Mouse (Mus musculus): ENCODE results near the gene Ackr3. TPM values are rescaled to one million over a fixed set of nuclear protein-coding genes. Genes with fewer than 3 reads are reported as not detected.

The Ackr3 gene
- polyA plus RNA-seq, 1 experiment: not detected

DNA sequence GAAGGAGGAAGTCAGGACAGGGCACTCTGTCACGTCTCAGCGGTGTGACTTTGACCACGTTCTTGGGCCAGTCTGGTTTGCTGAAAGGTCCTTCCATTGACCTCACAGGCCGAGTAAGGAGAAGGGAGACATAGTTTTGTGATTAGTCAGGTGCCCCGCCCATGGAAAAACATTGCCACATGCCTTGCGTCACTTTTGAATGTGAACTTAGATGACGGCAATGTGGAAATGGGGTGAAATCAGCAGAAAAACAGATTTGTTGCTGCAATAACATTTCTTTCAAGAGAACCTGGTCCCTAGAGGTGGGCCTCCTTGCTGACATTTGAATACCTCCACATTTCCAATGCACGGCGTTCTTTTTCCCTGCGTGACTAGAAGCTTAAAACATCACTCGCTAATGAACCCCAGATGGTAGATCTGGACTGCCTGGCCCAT, 30.9 kb downstream of the Ackr3 start:
- Histone ChIP-seq H3K4me1 (ENCODE audit: control insufficient read depth, insufficient read depth, low read length) (no peaks in the 10 kb centered on the region), H3K4me3 (ENCODE audit: insufficient read depth, low read length) (no peak overlapping the region), H3K27ac (ENCODE audit: insufficient read depth, low read depth, low read length) (no peak overlapping the region)
- TF ChIP-seq POLR2A (IDR thresholded peaks at IDR 0.05; ENCODE audit: borderline replicate concordance, low read depth, low read length): no peak
- no peak for TF ChIP-seq CTCF (IDR thresholded peaks at IDR 0.05; ENCODE audit: low read depth, low read length)

DNA sequence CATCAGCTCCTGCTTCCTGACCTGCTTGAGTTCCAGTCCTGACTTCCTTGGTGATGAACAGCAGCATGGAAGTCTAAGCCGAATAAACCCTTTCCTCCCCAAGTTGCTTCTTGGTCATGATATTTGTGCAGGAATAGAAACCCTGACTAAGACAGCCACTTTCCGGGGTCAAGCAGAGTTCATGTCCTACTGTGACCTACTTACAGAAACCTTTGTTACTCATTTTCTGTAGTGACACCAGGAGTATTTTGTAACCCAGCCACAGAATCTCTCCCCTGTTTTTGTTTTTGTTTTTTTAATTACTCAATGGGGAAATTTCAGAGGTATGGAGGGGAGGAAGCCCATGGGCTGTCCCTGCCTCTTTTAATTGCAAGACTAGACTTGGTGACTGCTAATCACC, 32.9 kb downstream of the Ackr3 start:
- Histone ChIP-seq H3K27ac (ENCODE audit: insufficient read depth, low read depth, low read length) (no peak overlapping the region), H3K4me3 (ENCODE audit: insufficient read depth, low read length) (no peak overlapping the region), H3K4me1 (ENCODE audit: control insufficient read depth, insufficient read depth, low read length) (no peaks in the 10 kb centered on the region)
- TF ChIP-seq CTCF (IDR thresholded peaks at IDR 0.05; ENCODE audit: low read depth, low read length) (no peak), POLR2A (IDR thresholded peaks at IDR 0.05; ENCODE audit: borderline replicate concordance, low read depth, low read length) (no peak)

DNA sequence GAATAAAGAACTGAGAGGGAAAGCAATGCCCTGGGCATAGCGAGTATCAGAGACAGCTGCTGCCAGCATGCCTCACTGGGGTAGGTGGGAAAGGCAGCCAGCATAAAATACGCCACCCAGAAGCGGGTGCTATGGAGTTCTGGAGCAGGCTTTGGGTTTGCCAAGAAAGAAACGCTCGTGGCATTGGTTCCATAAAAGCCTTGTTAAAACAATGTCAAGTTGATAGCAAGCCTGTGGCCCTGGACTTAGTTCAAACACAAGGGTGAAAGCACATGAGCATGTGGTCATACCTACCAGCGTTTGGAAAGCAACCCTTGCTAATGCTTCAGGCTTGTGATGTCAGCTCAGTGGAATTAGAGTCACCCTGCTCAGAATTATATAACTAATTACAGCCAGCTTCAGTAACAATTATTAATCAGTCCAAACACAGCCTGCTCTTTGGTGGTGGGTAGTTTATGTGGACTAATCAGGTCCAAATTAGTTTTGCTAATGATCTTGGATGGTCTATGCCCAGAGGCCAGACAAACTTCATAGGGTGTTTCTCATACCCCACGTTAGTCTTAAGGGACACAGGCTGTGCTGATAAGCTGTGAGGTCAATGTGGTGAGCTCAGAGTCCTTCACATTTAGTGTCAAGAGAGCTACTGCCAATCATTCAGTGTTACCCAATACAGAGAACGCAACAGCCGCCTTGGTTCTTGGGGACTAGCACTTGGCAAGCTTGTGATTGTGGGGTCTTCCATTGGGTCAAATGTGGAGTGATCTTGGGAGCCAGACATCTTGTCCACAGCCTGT, 34.5 kb downstream of the Ackr3 start:
- Histone ChIP-seq H3K4me1 (ENCODE audit: control insufficient read depth, insufficient read depth, low read length) (no peaks in the 10 kb centered on the region), H3K27ac (ENCODE audit: insufficient read depth, low read depth, low read length) (no peak overlapping the region), H3K4me3 (ENCODE audit: insufficient read depth, low read length) (no peak overlapping the region)
- TF ChIP-seq CTCF (IDR thresholded peaks at IDR 0.05; ENCODE audit: low read depth, low read length) (no peak), POLR2A (IDR thresholded peaks at IDR 0.05; ENCODE audit: borderline replicate concordance, low read depth, low read length) (no peak)

GRCm38 (mm10) chr1:90239336-90240225, 35.8 kb downstream of the Ackr3 start:
- Histone ChIP-seq H3K27ac (ENCODE audit: insufficient read depth, low read depth, low read length) (no peak overlapping the region), H3K4me1 (ENCODE audit: control insufficient read depth, insufficient read depth, low read length) (no peaks in the 10 kb centered on the region), H3K4me3 (ENCODE audit: insufficient read depth, low read length) (no peak overlapping the region)
- no peak for TF ChIP-seq CTCF (IDR thresholded peaks at IDR 0.05; ENCODE audit: low read depth, low read length)
- TF ChIP-seq POLR2A (IDR thresholded peaks at IDR 0.05; ENCODE audit: borderline replicate concordance, low read depth, low read length): no peak

DNA sequence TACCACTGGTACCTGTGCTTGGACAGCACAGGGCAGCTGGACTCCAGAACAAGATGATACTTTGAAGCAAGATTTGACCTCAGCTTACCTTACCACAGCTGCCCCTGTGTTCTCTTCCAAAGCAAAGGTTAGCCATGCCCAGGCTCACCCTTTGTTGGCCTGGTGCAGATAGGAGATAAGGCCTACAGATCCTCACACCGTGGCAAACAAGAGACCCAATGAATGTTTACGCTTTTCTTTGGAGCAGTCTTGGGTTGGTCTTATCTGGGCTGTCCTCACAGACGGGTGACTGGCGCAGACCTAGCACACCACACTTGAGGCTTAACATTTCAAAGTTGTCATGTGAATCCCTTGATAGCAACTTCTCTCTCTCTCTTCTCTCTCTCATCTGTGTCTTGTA, 36.5 kb downstream of the Ackr3 start:
- Histone ChIP-seq H3K27ac (ENCODE audit: insufficient read depth, low read depth, low read length) (no peak overlapping the region), H3K4me3 (ENCODE audit: insufficient read depth, low read length) (no peak overlapping the region), H3K4me1 (ENCODE audit: control insufficient read depth, insufficient read depth, low read length) (no peaks in the 10 kb centered on the region)
- TF ChIP-seq CTCF (IDR thresholded peaks at IDR 0.05; ENCODE audit: low read depth, low read length): no peak
- no peak for TF ChIP-seq POLR2A (IDR thresholded peaks at IDR 0.05; ENCODE audit: borderline replicate concordance, low read depth, low read length)

GRCm38 (mm10) chr1:90242444-90242989, 38.7 kb downstream of the Ackr3 start:
- Histone ChIP-seq H3K4me3 (ENCODE audit: insufficient read depth, low read length) (no peak overlapping the region), H3K4me1 (ENCODE audit: control insufficient read depth, insufficient read depth, low read length) (no peaks in the 10 kb centered on the region), H3K27ac (ENCODE audit: insufficient read depth, low read depth, low read length) (no peak overlapping the region)
- TF ChIP-seq POLR2A (IDR thresholded peaks at IDR 0.05; ENCODE audit: borderline replicate concordance, low read depth, low read length): no peak
- TF ChIP-seq CTCF (IDR thresholded peaks at IDR 0.05; ENCODE audit: low read depth, low read length): no peak

- Histone ChIP-seq H3K27ac (ENCODE audit: insufficient read depth, low read depth, low read length) (no peak overlapping the region), H3K4me1 (ENCODE audit: control insufficient read depth, insufficient read depth, low read length) (no peaks in the 10 kb centered on the region), H3K4me3 (ENCODE audit: insufficient read depth, low read length) (no peak overlapping the region)
- TF ChIP-seq POLR2A (IDR thresholded peaks at IDR 0.05; ENCODE audit: borderline replicate concordance, low read depth, low read length) (no peak), CTCF (IDR thresholded peaks at IDR 0.05; ENCODE audit: low read depth, low read length) (no peak)
Observed at GRCm38 (mm10) chr1:90244537-90244936, 40.8 kb downstream of the Ackr3 start.

DNA sequence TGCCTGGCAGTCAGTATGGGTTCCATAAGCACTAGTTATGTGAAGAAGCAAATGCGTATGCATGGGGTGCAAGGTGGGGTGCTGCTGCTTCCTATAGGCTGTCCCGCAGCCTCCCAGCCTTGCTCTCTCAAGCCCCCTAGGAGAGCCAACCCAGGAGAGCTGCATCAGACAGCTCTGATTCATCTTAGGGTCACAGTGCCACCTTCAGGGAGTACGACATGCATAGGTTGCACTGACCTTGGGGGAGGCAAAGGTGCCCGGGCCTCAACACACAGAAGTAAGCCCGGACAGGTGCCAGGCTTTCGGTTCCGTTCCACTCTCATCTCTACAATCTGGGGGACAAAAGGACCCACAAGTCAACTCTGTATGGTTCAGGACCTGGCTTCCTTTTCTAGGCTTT, 41.8 kb downstream of the Ackr3 start:
- TF ChIP-seq POLR2A (IDR thresholded peaks at IDR 0.05; ENCODE audit: borderline replicate concordance, low read depth, low read length) (no peak), CTCF (IDR thresholded peaks at IDR 0.05; ENCODE audit: low read depth, low read length) (no peak)
- Histone ChIP-seq H3K27ac (ENCODE audit: insufficient read depth, low read depth, low read length) (no peak overlapping the region), H3K4me1 (ENCODE audit: control insufficient read depth, insufficient read depth, low read length) (no peaks in the 10 kb centered on the region), H3K4me3 (ENCODE audit: insufficient read depth, low read length) (no peak overlapping the region)

GRCm38 (mm10) chr1:90246035-90246434, 42.3 kb downstream of the Ackr3 start:
- Histone ChIP-seq H3K4me3 (ENCODE audit: insufficient read depth, low read length) (no peak overlapping the region), H3K4me1 (ENCODE audit: control insufficient read depth, insufficient read depth, low read length) (no peaks in the 10 kb centered on the region), H3K27ac (ENCODE audit: insufficient read depth, low read depth, low read length) (no peak overlapping the region)
- no peak for TF ChIP-seq POLR2A (IDR thresholded peaks at IDR 0.05; ENCODE audit: borderline replicate concordance, low read depth, low read length)
- TF ChIP-seq CTCF (IDR thresholded peaks at IDR 0.05; ENCODE audit: low read depth, low read length): no peak
